Mouse (Mus musculus) embryonic facial prominence, embryonic 13.5 days (tissue): ENCODE results near the gene Mon1b. TPM values are rescaled to one million over a fixed set of nuclear protein-coding genes. Genes with fewer than 3 reads are reported as not detected.

Source experiments
- ATAC-seq: fragments of 200-750 bp; cut with Nextera tagmentation; 2 replicates; pipeline ENCODE4 v1.8.0; 2017; ENCODE audit warnings: low read depth; ENCODE audit not compliant: insufficient number of reproducible peaks, insufficient read depth, low FRiP score, low TSS enrichment
- H3K27ac ChIP-seq: fragments of 300-500 bp; sonication (generic); 2 replicates; pipeline ENCODE4 v1.5.1; 2015; ENCODE audit warnings: moderate library complexity, mild to moderate bottlenecking, inconsistent platforms
- H3K27me3 ChIP-seq: fragments of 300-500 bp; sonication (generic); 2 replicates; pipeline ENCODE4 v1.6.1; 2015; ENCODE audit warnings: mild to moderate bottlenecking, inconsistent platforms
- H3K36me3 ChIP-seq: fragments of 300-500 bp; sonication (generic); 2 replicates; pipeline ENCODE4 v1.6.1; 2015; ENCODE audit warnings: mild to moderate bottlenecking, inconsistent platforms
- H3K4me1 ChIP-seq: fragments of 300-500 bp; sonication (generic); 2 replicates; pipeline ENCODE4 v1.6.1; 2015; ENCODE audit warnings: inconsistent platforms
- H3K4me2 ChIP-seq: fragments of 300-500 bp; sonication (generic); 2 replicates; pipeline ENCODE4 v1.6.1; 2015; ENCODE audit warnings: moderate library complexity, mild to moderate bottlenecking, inconsistent platforms
- H3K4me3 ChIP-seq: fragments of 300-500 bp; sonication (generic); 2 replicates; pipeline ENCODE4 v1.5.1; 2015; ENCODE audit warnings: mild to moderate bottlenecking, inconsistent platforms
- H3K9ac ChIP-seq: fragments of 300-500 bp; sonication (generic); 2 replicates; pipeline ENCODE4 v1.6.1; 2015; ENCODE audit warnings: mild to moderate bottlenecking, inconsistent platforms
- H3K9me3 ChIP-seq: fragments of 300-500 bp; sonication (generic); 2 replicates; pipeline ENCODE4 v1.6.1; 2016; ENCODE audit warnings: inconsistent platforms
- WGBS: fragments of 180-500 bp; shearing (Covaris S2); methylation state at CpG from one replicate; pipeline ENCODE4 v1.1.7; 2015; ENCODE audit warnings: mixed read lengths; 5-methylcytosine and 5-hydroxymethylcytosine counted together
- polyA plus RNA-seq: library from polyadenylated mRNA; unstranded; fragments of >200 nt; fragmentation: Nextera tagmentation; extraction: Ambion mirVana; gene quantifications from 2 replicates; pipeline ENCODE4 v1.2.1, GENCODE M21; 2015

Gene Mon1b
- polyA plus RNA-seq, 1 experiment from 2014 or later: 7.2 TPM

- H3K4me1 ChIP-seq: no peaks in the 10 kb centered on the region
- no peak overlapping the region for H3K9ac ChIP-seq
- H3K9me3 ChIP-seq: no peaks in the 10 kb centered on the region
- WGBS: 48% methylated on average over 4 of the region's 4 CpGs
- no peak overlapping the region for H3K27ac ChIP-seq
- H3K27me3 ChIP-seq: no peaks in the 10 kb centered on the region
- no peak overlapping the region for H3K4me3 ChIP-seq
- ATAC-seq: no peak
- no peak overlapping the region for H3K4me2 ChIP-seq
- H3K36me3 ChIP-seq: no peaks in the 10 kb centered on the region
These were observed 17.8 kb downstream of the Mon1b start for GRCm38 (mm10) chr8:113653151-113653550.

GRCm38 (mm10) chr8:113656154-113656553, 20.8 kb downstream of the Mon1b start:
- WGBS: 95% methylated on average over 5 of the region's 5 CpGs
- Histone ChIP-seq H3K27ac (no peak overlapping the region), H3K4me1 (no peaks in the 10 kb centered on the region), H3K36me3 (no peaks in the 10 kb centered on the region), H3K4me3 (no peak overlapping the region), H3K4me2 (no peak overlapping the region), H3K9me3 (no peaks in the 10 kb centered on the region), H3K9ac (no peak overlapping the region), H3K27me3 (no peaks in the 10 kb centered on the region)
- ATAC-seq: no peak

GRCm38 (mm10) chr8:113656681-113657298, 21.4 kb downstream of the Mon1b start:
- no peak for ATAC-seq
- H3K4me3 ChIP-seq: no peak overlapping the region

GRCm38 (mm10) chr8:113660128-113660527, 24.7 kb downstream of the Mon1b start:
- Histone ChIP-seq H3K27me3 (no peaks in the 10 kb centered on the region), H3K27ac (no peak overlapping the region), H3K36me3 (no peaks in the 10 kb centered on the region), H3K9me3 (no peaks in the 10 kb centered on the region), H3K4me1 (0 out of 2 replicates have a peak, but pooled peaks cover 4% of the 10 kb centered on the region), H3K4me3 (no peak overlapping the region), H3K9ac (no peak overlapping the region), H3K4me2 (no peak overlapping the region)
- no peak for ATAC-seq
- 80% methylated on average over 1 of the region's 1 CpGs for WGBS

More at GRCm38 (mm10) chr8:113656681-113657298, 21.4 kb downstream of the Mon1b start:
- Histone ChIP-seq H3K4me1 (no peaks in the 10 kb centered on the region), H3K27ac (no peak overlapping the region), H3K36me3 (no peaks in the 10 kb centered on the region), H3K4me2 (no peak overlapping the region), H3K9me3 (no peaks in the 10 kb centered on the region), H3K27me3 (no peaks in the 10 kb centered on the region), H3K9ac (no peak overlapping the region)
- 81% methylated on average over 11 of the region's 11 CpGs for WGBS

- H3K27me3 ChIP-seq: peaks cover 5% of the 10 kb centered on the region; the same call in 1 of the 2 replicates
- H3K9ac ChIP-seq: no peak overlapping the region
- peaks cover 16% of the 10 kb centered on the region for H3K4me1 ChIP-seq
- no peak overlapping the region for H3K27ac ChIP-seq
- no peak overlapping the region for H3K4me2 ChIP-seq
- WGBS: 4% methylated on average over 2 of the region's 2 CpGs
- H3K36me3 ChIP-seq: no peaks in the 10 kb centered on the region
- no peaks in the 10 kb centered on the region for H3K9me3 ChIP-seq
- no peak overlapping the region for H3K4me3 ChIP-seq
- no peak for ATAC-seq
These were observed 29.2 kb downstream of the Mon1b start for GRCm38 (mm10) chr8:113664544-113664943.

DNA sequence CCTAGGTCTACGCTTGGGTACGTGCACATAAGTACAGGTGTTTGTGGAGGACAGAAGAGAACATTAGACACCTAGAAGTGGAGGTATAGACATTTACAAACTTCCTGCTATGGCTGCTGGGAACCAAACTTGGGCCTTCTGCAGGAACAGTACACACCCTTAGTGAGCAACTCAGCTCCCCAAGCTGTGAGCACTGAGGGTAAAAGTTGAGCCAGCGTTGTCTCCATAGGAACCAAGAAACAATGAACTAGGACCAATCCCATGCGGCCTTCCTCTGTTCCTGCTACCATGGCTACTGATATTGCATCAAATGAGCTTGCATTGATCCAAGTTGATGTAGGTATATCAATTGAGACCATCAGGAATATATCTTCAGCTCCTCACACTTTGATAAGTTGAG, 29.6 kb downstream of the Mon1b start:
- no peak overlapping the region for H3K4me3 ChIP-seq
- 69% methylated on average over 4 of the region's 4 CpGs for WGBS
- no peak overlapping the region for H3K9ac ChIP-seq
- no peak overlapping the region for H3K4me2 ChIP-seq
- no peaks in the 10 kb centered on the region for H3K9me3 ChIP-seq
- H3K36me3 ChIP-seq: no peaks in the 10 kb centered on the region
- peaks cover 18% of the 10 kb centered on the region for H3K4me1 ChIP-seq
- peaks cover 5% of the 10 kb centered on the region; the same call in 1 of the 2 replicates for H3K27me3 ChIP-seq
- ATAC-seq: no peak
- no peak overlapping the region for H3K27ac ChIP-seq

GRCm38 (mm10) chr8:113665951-113666350, 30.6 kb downstream of the Mon1b start:
- H3K27me3 ChIP-seq: peaks cover 5% of the 10 kb centered on the region; the same call in 1 of the 2 replicates
- no peak overlapping the region for H3K4me3 ChIP-seq
- no peak overlapping the region for H3K9ac ChIP-seq
- H3K36me3 ChIP-seq: no peaks in the 10 kb centered on the region
- H3K27ac ChIP-seq: no peak overlapping the region
- 55% methylated on average over 8 of the region's 8 CpGs for WGBS
- no peaks in the 10 kb centered on the region for H3K9me3 ChIP-seq
- ATAC-seq: no peak
- H3K4me1 ChIP-seq: peaks cover 18% of the 10 kb centered on the region
- no peak overlapping the region for H3K4me2 ChIP-seq

- Histone ChIP-seq H3K9me3 (no peaks in the 10 kb centered on the region), H3K4me2 (no peak overlapping the region), H3K4me3 (no peak overlapping the region), H3K4me1 (peaks cover 18% of the 10 kb centered on the region), H3K27me3 (peaks cover 5% of the 10 kb centered on the region; the same call in 1 of the 2 replicates), H3K9ac (no peak overlapping the region), H3K36me3 (no peaks in the 10 kb centered on the region), H3K27ac (no peak overlapping the region)
- ATAC-seq: no peak
- 52% methylated on average over 16 of the region's 16 CpGs for WGBS
These were observed 31.5 kb downstream of the Mon1b start for GRCm38 (mm10) chr8:113666714-113667432.

- Histone ChIP-seq H3K4me3 (no peak overlapping the region), H3K4me2 (no peak overlapping the region), H3K9ac (no peak overlapping the region), H3K36me3 (no peaks in the 10 kb centered on the region), H3K27me3 (peaks cover 5% of the 10 kb centered on the region; the same call in 1 of the 2 replicates), H3K9me3 (no peaks in the 10 kb centered on the region), H3K27ac (no peak overlapping the region), H3K4me1 (peaks cover 28% of the 10 kb centered on the region)
- 83% methylated on average over 10 of the region's 10 CpGs for WGBS
- no peak for ATAC-seq
These were observed 34.5 kb downstream of the Mon1b start for GRCm38 (mm10) chr8:113669924-113670323.

- 0 out of 2 replicates have a peak, but pooled peaks cover 2% of the 10 kb centered on the region for H3K9me3 ChIP-seq
- H3K27me3 ChIP-seq: no peaks in the 10 kb centered on the region
- H3K9ac ChIP-seq: no peak overlapping the region
- no peak overlapping the region for H3K4me2 ChIP-seq
- H3K36me3 ChIP-seq: no peaks in the 10 kb centered on the region
- 59% methylated on average over 11 of the region's 11 CpGs for WGBS
- no peak overlapping the region for H3K27ac ChIP-seq
- H3K4me3 ChIP-seq: no peak overlapping the region
- no peak for ATAC-seq
- peaks cover 15% of the 10 kb centered on the region for H3K4me1 ChIP-seq
These were observed 37.3 kb downstream of the Mon1b start for GRCm38 (mm10) chr8:113672599-113673255.

GRCm38 (mm10) chr8:113673300-113673699, 37.9 kb downstream of the Mon1b start:
- Histone ChIP-seq H3K27ac (no peak overlapping the region), H3K4me2 (no peak overlapping the region), H3K9me3 (0 out of 2 replicates have a peak, but pooled peaks cover 2% of the 10 kb centered on the region), H3K9ac (no peak overlapping the region), H3K4me1 (peaks cover 15% of the 10 kb centered on the region), H3K4me3 (no peak overlapping the region), H3K27me3 (no peaks in the 10 kb centered on the region), H3K36me3 (no peaks in the 10 kb centered on the region)
- 28% methylated on average over 3 of the region's 3 CpGs for WGBS
- no peak for ATAC-seq
